Mouse (Mus musculus) c-Kit-positive CD71-positive TER-119-negative erythroid progenitor cells, embryonic 14.5 days (primary cell): ENCODE data around the gene Krtap19-1.

Experiments
- DNase-seq: peaks from one replicate; pipeline ENCODE4 v3.0.0-alpha.2; 2013; ENCODE audit warnings: low read depth

The Krtap19-1 gene

DNA sequence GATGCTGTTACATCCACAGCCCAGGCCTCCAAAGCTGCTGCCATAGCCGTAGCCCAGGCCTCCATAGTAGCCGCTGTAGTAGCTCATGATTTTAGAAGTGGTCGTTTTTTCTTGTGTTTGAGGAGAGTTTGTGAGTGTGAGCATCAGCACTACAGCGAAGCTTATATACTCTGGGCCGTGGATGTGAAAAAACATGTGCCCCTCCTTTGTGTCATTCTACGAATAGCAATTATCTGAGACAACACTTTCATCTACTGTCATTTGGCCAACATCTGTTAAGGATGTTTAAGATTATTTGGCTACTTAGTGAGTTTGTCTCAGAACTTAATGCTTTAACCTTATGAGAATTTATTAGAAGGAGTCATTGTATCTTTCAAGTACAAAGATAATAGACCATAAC lies at the start of gene Krtap19-1:
Krtap19-1 (minus strand) TSS at position 101 of the 400 bp plus-strand sequence.
- no peak for DNase-seq

DNA sequence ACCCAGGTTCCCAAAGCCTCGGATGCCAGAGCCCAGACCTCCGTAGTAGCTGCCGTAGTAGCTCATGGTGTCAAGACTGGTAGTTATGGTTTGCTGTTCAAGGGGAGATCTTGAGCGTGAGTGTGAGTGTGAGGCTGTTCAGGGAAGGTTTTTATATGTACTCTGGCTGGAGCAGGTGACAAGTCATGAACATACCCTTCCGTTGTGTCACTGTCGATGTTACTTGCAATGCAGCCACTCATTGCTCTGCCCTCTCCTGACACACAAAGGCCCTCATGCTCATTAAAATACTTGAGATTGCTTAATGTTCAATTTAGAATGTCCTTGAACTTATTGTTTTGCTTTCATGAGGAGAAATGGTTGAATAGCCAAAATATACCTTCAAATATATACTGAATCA lies 27.1 kb upstream of the Krtap19-1 start, which contains the start of gene Krtap19-5:
Krtap19-5 (minus strand) TSS at position 101 of the 400 bp plus-strand sequence.
- no peak for DNase-seq

- no peak for DNase-seq
Observed at GRCm38 (mm10) chr16:88886870-88887269, 17.7 kb upstream of the Krtap19-1 start.

DNA sequence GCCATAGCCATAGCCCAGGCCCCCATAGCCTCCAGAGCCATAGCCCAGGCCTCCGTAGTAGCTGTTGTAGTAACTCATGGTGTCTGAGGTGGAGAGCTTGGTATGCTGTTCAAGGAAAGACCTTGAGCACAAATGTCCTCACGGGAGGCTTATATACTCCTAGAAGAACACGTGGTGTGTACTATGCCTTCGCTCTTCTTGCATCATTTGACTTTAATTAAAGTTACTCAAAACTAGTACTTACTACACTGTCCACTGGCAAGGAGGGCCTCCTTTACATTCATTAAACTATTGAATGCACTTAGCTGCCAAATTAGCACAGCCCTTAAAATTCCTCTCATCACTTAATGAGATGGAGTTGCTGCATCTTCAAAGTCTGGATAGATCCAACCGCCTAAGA lies 15.8 kb upstream of the Krtap19-1 start, which contains the start of gene Krtap19-4:
Krtap19-4 (minus strand) TSS at position 101 of the 400 bp plus-strand sequence.
- DNase-seq: no peak

GRCm38 (mm10) chr16:88877938-88878337 lies 8.7 kb upstream of the Krtap19-1 start, which contains the start of gene Krtap19-3:
TSS of gene Krtap19-3 (minus strand) at chr16:88878038.
- DNase-seq: no peak

GRCm38 (mm10) chr16:88874169-88874568 lies 5.0 kb upstream of the Krtap19-1 start, which contains the start of gene Krtap19-2:
TSS of gene Krtap19-2 (minus strand) at chr16:88874269.
- no peak for DNase-seq

DNA sequence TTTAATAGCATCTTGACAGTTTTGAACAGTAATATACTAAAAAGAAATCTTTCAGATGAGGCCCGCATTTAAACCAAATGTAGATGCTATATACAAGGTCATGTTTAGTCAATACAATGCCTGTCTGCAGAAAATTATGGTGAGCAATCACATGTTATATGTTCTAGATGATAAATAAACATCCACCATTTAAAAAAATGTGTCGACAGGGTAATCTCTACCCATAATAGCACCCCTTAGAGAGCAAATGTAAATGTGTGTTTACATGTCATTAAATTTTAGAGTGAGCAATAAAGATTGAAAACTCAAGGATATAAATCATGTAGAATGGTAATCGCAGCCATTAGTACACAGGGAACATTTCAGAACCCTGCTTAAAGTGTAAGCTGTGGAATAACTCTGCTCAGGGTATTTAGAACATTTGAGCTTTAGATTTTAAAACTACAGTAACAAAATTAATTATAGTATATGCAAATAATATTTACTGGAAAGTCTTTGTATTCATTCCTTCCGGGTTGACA lies 4.3 kb downstream of the Krtap19-1 start:
- no peak for DNase-seq

DNA sequence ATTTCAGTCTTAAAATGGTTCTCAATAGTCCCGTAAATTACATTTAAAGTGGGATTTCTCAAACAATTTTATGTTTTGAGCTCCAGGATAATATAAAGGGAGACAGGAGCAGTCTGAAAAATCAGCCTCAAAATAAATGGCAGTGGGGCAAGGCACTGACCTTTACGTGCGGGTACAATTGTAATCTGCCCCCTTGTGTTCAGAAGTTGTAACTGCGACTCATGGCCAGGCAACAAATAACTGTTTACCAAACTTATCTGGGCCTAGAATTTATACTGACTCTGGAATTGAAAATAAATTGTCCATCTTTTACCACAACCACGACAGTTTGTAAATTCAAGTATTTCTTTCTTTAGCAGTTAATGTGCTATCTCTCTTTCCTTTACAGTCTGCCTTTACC lies 17.8 kb downstream of the Krtap19-1 start:
- DNase-seq: no peak

DNA sequence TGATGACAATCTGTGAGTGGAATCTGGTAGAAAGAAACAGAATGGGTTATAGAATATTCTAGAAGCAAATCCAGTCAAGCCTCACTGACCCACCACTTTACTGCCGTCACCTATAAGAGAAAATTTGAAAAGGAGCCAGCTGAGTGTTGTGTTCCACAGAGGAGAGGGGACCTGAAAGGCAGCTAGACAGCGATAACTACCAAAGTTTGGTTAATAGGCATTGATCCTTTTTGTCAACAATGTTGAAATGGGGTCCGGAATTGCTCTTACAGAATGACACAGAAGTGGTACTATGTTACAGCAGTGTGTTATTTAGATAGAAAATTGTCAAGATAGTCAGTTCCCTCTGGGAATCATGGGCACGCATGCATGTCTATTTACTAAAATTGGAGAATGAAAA lies 20.7 kb downstream of the Krtap19-1 start:
- DNase-seq: no peak

DNA sequence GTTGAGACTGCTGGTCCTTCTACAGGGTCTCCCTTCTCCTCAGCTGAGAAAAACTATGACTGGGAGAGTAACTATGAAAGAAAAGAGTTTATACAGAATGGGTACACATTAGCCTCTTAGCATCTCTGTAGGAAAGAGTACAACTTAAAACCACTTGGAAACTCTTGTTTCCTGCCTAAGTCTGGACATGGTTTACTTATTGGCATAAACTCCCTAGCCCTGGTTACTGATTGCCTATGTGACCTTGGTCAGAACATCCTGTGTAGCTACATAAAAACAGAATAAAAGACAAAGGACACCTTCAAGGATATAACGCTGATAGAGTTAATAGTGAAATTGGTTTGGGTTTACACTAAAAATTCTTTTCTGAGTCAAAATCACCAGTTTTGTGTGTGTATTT lies 21.8 kb downstream of the Krtap19-1 start:
- no peak for DNase-seq

DNA sequence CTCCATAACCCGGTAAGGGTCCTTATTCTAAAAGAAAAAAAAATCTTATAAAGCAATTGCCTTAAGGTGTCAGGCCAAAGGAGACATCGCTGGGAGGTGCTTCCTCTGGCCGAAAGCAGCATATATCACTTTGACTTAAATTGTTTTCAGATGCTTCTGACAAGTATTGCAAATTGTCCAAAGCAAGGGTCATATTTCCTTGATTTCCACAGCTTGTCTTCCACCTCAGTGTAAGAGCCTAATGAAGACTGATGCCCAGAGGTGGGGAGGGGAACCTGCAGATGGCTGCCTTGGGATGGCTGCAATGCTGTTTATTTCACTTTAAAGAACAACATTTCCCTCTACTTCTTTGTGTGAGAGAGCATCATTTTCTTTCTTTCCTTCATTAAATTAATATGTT lies 42.2 kb downstream of the Krtap19-1 start:
- no peak for DNase-seq

DNA sequence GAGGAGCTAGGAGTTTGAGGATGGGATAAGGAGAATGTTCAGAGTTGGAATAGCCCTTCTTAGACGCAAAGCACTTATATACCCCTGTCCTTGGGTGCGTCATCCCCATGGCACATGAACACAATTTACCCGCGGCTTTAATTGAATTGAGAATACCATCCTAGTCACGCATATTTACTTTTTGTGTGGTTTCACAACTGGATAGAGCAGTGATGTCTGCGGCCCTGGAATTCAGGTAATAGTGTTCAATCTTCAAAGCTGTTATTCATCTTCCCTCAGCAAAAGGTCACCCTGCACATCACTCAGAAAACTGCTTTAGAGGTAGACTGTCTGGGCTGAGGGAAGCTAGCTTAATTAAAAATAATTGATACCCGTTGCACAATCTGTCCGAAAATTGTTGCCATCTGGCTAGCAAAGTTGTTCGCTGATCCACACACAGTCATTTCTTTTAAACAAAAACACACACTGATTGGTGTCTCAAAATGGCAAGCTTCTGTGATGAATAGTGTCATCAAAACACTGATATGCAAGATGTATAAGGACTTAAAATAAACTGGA lies 43.0 kb downstream of the Krtap19-1 start, which contains the start of gene Krtap14:
Krtap14 (minus strand) TSS at position 51 of the 558 bp plus-strand sequence.
- DNase-seq: no peak

DNA sequence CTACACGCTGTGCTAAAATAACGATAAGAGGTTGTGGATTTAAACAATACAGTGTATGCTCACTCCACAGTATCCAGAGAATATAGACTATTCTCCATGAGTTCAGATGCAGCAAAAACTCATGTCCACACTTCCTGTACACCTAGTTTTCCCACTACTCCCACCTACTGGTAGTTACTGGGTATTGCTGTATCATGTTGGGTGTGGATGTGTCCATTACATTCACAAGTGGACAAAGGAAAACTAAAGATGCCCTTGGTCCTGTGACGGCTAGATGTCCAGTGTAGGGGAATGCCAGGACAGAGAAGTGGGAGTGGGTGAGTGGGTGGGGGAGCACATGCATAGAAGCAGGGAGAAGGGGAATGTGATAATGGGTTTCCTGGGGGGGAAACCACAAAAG lies 45.5 kb downstream of the Krtap19-1 start:
- DNase-seq: no peak

DNA sequence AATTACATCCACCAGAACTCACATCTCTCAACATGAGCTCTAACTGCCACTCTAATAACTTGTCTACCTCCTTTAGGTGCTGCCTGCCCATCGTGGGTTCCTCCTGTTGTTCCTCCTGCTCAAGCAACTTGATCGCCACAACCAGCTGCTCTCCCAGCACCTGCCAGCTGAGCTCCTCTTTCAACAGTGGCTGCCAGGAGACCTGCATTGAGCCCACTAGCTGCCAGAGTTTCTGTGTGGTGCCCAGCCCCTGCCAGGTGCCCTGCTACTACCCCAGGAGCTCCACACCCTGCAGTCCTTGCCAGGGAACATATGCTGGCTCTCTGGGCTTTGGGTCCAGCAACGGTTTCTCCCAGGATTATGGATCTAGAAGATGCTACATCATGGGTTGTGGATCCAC lies 49.1 kb downstream of the Krtap19-1 start, which contains the start of gene Krtap15:
Krtap15 (plus strand) TSS at position 150 of the 400 bp plus-strand sequence.
- no peak for DNase-seq
